Mouse (Mus musculus): ENCODE results near the gene Litaf.

- TF ChIP-seq GATA1 (IDR thresholded peaks at IDR 0.05; ENCODE audit: borderline replicate concordance, low read length): no peak
- TF ChIP-seq FLI1 (IDR thresholded peaks at IDR 0.05; ENCODE audit: low read length): no peak
These were observed 72.8 kb downstream of the Litaf start for GRCm38 (mm10) chr16:10993032-10993744.
